Mouse (Mus musculus) embryonic fibroblast, embryonic 13.5 days (primary cell): Measurements from ENCODE around the gene Lrrc61.

Source experiments
- CTCF ChIP-seq: IDR thresholded peaks from 2 replicates; pipeline ENCODE4 v1.5.1; 2011; ENCODE audit warnings: mild to moderate bottlenecking, control low read depth, low read length, moderate library complexity, borderline replicate concordance; ENCODE audit not compliant: insufficient read depth
- POLR2A ChIP-seq: IDR thresholded peaks from 2 replicates; pipeline ENCODE4 v1.6.1; 2011; ENCODE audit warnings: low read depth, mild to moderate bottlenecking, control low read depth, low read length, moderate library complexity

DNA sequence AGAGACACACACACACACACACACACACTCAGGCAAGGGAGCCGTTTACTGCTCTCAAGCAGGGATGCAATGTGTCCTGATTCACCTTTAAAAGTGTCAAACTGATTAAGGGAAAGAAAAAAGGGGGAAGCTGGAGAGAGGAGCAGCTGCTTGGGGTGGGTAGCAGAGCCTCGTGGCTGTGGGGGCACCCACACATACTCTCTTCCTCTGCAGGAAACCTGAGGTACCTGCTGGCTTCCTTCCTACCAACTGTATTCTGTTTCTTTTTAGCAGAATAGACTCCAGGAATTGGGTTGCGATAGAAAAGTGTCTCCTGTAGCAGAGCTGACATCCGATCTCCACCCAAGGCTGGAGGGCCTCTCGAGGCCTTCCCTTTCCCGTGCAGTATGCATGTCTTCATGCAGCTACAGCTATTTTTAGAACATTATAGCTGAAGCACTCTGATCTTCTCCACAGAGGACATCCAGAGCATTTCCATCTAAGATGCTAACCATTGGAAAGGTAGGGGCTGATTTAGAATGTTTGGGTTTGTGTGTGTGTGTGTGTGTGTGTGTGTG, 34.7 kb downstream of the Lrrc61 start, which contains the start of gene Gm45021:
- TF ChIP-seq POLR2A: no peak
- TF ChIP-seq CTCF: no peak
